Mouse (Mus musculus) forebrain, embryonic 14.5 days (tissue): ENCODE results near the gene Cdc20b. TPM values are rescaled to one million over a fixed set of nuclear protein-coding genes. Genes with fewer than 3 reads are reported as not detected.

Experiments used
- ATAC-seq: fragments of 200-750 bp; cut with Nextera tagmentation; 2 replicates; pipeline ENCODE4 v1.8.0; 2017; ENCODE audit warnings: mild to moderate bottlenecking, moderate library complexity
- DNase-seq: peaks from one replicate; pipeline ENCODE4 v3.0.0-alpha.2; 2015; ENCODE audit warnings: low spot score
- H3K27ac ChIP-seq: fragments of 300-500 bp; sonication (generic); 2 replicates; pipeline ENCODE4 v1.5.1; 2014; ENCODE audit warnings: low read depth, mild to moderate bottlenecking, control low read depth, low read length, moderate library complexity
- H3K27me3 ChIP-seq: fragments of 300-500 bp; sonication (generic); replicated peaks from 2 replicates; pipeline ENCODE4 v1.6.1; 2014; ENCODE audit warnings: low read length, control low read depth, mixed read lengths; ENCODE audit not compliant: control insufficient read depth, insufficient read depth
- H3K36me3 ChIP-seq: fragments of 300-500 bp; sonication (generic); 2 replicates; pipeline ENCODE4 v1.6.1; 2014; ENCODE audit warnings: low read length, control low read depth; ENCODE audit not compliant: control insufficient read depth, insufficient read depth
- H3K4me1 ChIP-seq: fragments of 300-500 bp; sonication (generic); 2 replicates; pipeline ENCODE4 v1.6.1; 2014; ENCODE audit warnings: antibody characterized with exemption, low read length, control low read depth; ENCODE audit not compliant: control insufficient read depth, insufficient read depth
- H3K4me2 ChIP-seq: fragments of 300-500 bp; sonication (generic); 2 replicates; pipeline ENCODE4 v1.6.1; 2014; ENCODE audit warnings: mild to moderate bottlenecking, control low read depth, low read length
- H3K4me3 ChIP-seq: fragments of 300-500 bp; sonication (generic); 2 replicates; pipeline ENCODE4 v1.5.1; 2014; ENCODE audit warnings: low read depth, low read length, control low read depth
- H3K9ac ChIP-seq: fragments of 300-500 bp; sonication (generic); 2 replicates; pipeline ENCODE4 v1.6.1; 2014; ENCODE audit warnings: mild to moderate bottlenecking, low read length, control low read depth, moderate library complexity
- H3K9me3 ChIP-seq: fragments of 300-500 bp; sonication (generic); replicated peaks from 2 replicates; pipeline ENCODE4 v1.6.1; 2016; ENCODE audit warnings: low read length, control low read depth, mixed read lengths; ENCODE audit not compliant: control insufficient read depth
- WGBS: fragments of 180-500 bp; shearing (Covaris S2); extraction: QIAGEN DNeasy Blood & Tissue Kit; methylation state at CpG from one replicate; pipeline ENCODE4 v1.1.7; 2014; 5-methylcytosine and 5-hydroxymethylcytosine counted together
- polyA plus RNA-seq: library from polyadenylated mRNA; unstranded; fragments of >200 nt; fragmentation: Nextera tagmentation; extraction: Ambion mirVana; gene quantifications from 2 replicates; pipeline ENCODE4 v1.2.1, GENCODE M21; 2014

Cdc20b gene
- 0.43 and 0.71 TPM in 2 replicates for polyA plus RNA-seq

- Histone ChIP-seq H3K4me2 (peak within 1 kb of the TSS; percentile 88), H3K4me3 (peak within 1 kb of the TSS; percentile 38), H3K9ac (peak within 1 kb of the TSS; percentile 52), H3K36me3 (no peaks in the 10 kb centered on the region), H3K27me3 (peaks cover 26% of the 10 kb centered on the region), H3K9me3 (no peaks in the 10 kb centered on the region), H3K27ac (no peak within 1 kb of the TSS), H3K4me1 (peaks cover 14% of the 10 kb centered on the region; the same call in 1 of the 2 replicates)
- WGBS: 0% methylated on average over 46 of the region's 46 CpGs
- DNase-seq (peak; percentile 56), ATAC-seq (peak; percentile 30)
These were observed at the start of gene Cdc20b for GRCm38 (mm10) chr13:113034950-113035421. Cdc20b (plus strand) TSS chr13:113035111.

GRCm38 (mm10) chr13:112985605-112986450 is 49.1 kb upstream of the Cdc20b start:
- Histone ChIP-seq H3K9me3 (no peaks in the 10 kb centered on the region), H3K27me3 (peaks cover 52% of the 10 kb centered on the region), H3K4me2 (peak overlapping the region; percentile 98), H3K4me1 (peaks cover 21% of the 10 kb centered on the region), H3K4me3 (no peak overlapping the region), H3K9ac (no peak overlapping the region), H3K27ac (no peak overlapping the region), H3K36me3 (no peaks in the 10 kb centered on the region)
- WGBS: 3% methylated on average over 18 of the region's 18 CpGs
- ATAC-seq: peak; percentile 18; the same call in 1 of the 2 replicates
- DNase-seq: peak; percentile 48

GRCm38 (mm10) chr13:112986451-112986950 is 48.4 kb upstream of the Cdc20b start:
- Histone ChIP-seq H3K4me3 (peak overlapping the region; percentile 49), H3K4me1 (peaks cover 21% of the 10 kb centered on the region), H3K9ac (no peak overlapping the region), H3K4me2 (peak overlapping the region; percentile 98), H3K27me3 (peaks cover 58% of the 10 kb centered on the region), H3K27ac (no peak overlapping the region), H3K9me3 (no peaks in the 10 kb centered on the region), H3K36me3 (no peaks in the 10 kb centered on the region)
- DNase-seq: no peak
- no peak for ATAC-seq
- WGBS: under 1% methylated on average over 17 of the region's 17 CpGs

GRCm38 (mm10) chr13:112987532-112987943 is 47.4 kb upstream of the Cdc20b start, which contains the start of gene Ccno:
Ccno (plus strand) TSS chr13:112987802.
- Histone ChIP-seq H3K27ac (no peak within 1 kb of the TSS), H3K27me3 (peaks cover 64% of the 10 kb centered on the region), H3K4me3 (peak within 1 kb of the TSS; percentile 49), H3K9ac (peak within 1 kb of the TSS; percentile 64), H3K9me3 (no peaks in the 10 kb centered on the region), H3K4me1 (peaks cover 21% of the 10 kb centered on the region), H3K4me2 (peak within 1 kb of the TSS; percentile 98), H3K36me3 (no peaks in the 10 kb centered on the region)
- DNase-seq: peak; percentile 95
- 0% methylated on average over 40 of the region's 47 CpGs for WGBS
- ATAC-seq: peak; percentile 97

- Histone ChIP-seq H3K4me2 (peak overlapping the region; percentile 98), H3K36me3 (no peaks in the 10 kb centered on the region), H3K27me3 (peaks cover 66% of the 10 kb centered on the region), H3K4me3 (peak overlapping the region; percentile 49), H3K4me1 (peaks cover 21% of the 10 kb centered on the region), H3K9me3 (no peaks in the 10 kb centered on the region), H3K27ac (no peak overlapping the region), H3K9ac (peak overlapping the region; percentile 64)
- DNase-seq: peak; percentile 53
- under 1% methylated on average over 39 of the region's 39 CpGs for WGBS
- ATAC-seq: peak; percentile 44
These were observed 46.9 kb upstream of the Cdc20b start for GRCm38 (mm10) chr13:112987991-112988390.

GRCm38 (mm10) chr13:112988866-112989265 is 46.0 kb upstream of the Cdc20b start:
- no peaks in the 10 kb centered on the region for H3K36me3 ChIP-seq
- ATAC-seq: no peak
- H3K4me3 ChIP-seq: peak overlapping the region; percentile 49
- H3K27ac ChIP-seq: no peak overlapping the region
- H3K4me2 ChIP-seq: peak overlapping the region; percentile 98
- H3K27me3 ChIP-seq: peaks cover 74% of the 10 kb centered on the region
- peaks cover 27% of the 10 kb centered on the region for H3K4me1 ChIP-seq
- WGBS: under 1% methylated on average over 19 of the region's 19 CpGs
- H3K9ac ChIP-seq: no peak overlapping the region
- no peak for DNase-seq
- H3K9me3 ChIP-seq: no peaks in the 10 kb centered on the region

GRCm38 (mm10) chr13:112989541-112989940 is 45.4 kb upstream of the Cdc20b start:
- H3K27ac ChIP-seq: no peak overlapping the region
- H3K27me3 ChIP-seq: peaks cover 78% of the 10 kb centered on the region
- H3K9me3 ChIP-seq: no peaks in the 10 kb centered on the region
- no peaks in the 10 kb centered on the region for H3K36me3 ChIP-seq
- no peak overlapping the region for H3K4me3 ChIP-seq
- ATAC-seq (no peak), DNase-seq (peak; percentile 23)
- H3K4me2 ChIP-seq: peak overlapping the region; percentile 20; the same call in 1 of the 2 replicates
- peak overlapping the region; percentile 5; the same call in 1 of the 2 replicates for H3K9ac ChIP-seq
- under 1% methylated on average over 23 of the region's 23 CpGs for WGBS
- peaks cover 31% of the 10 kb centered on the region for H3K4me1 ChIP-seq

- no peak for ATAC-seq
- Histone ChIP-seq H3K4me2 (no peak overlapping the region), H3K27me3 (peaks cover 86% of the 10 kb centered on the region), H3K4me3 (no peak overlapping the region), H3K27ac (no peak overlapping the region), H3K9ac (no peak overlapping the region), H3K36me3 (no peaks in the 10 kb centered on the region), H3K4me1 (peaks cover 31% of the 10 kb centered on the region), H3K9me3 (no peaks in the 10 kb centered on the region)
- WGBS: 12% methylated on average over 4 of the region's 4 CpGs
- no peak for DNase-seq
These were observed 44.6 kb upstream of the Cdc20b start for GRCm38 (mm10) chr13:112990346-112990745.
